Mouse (Mus musculus) MEL (cell line): Measurements from ENCODE around the gene Nos3. TPM values are rescaled to one million over a fixed set of nuclear protein-coding genes. Genes with fewer than 3 reads are reported as not detected.
A peak's percentile ranks its signal among the peaks of the same experiment; 100 is the strongest.

Source experiments
- DNase-seq: peaks from one replicate; pipeline ENCODE4 v3.0.0; 2011; ENCODE audit warnings: low read depth, low spot score
- H3K27ac ChIP-seq: 2 replicates; pipeline ENCODE4 v1.5.1; 2012; ENCODE audit warnings: low read depth, mild to moderate bottlenecking, control low read depth, low read length, moderate library complexity; ENCODE audit not compliant: control insufficient read depth
- H3K27me3 ChIP-seq, 2 experiments: fragments of 150-350 bp in 1 of 2; sonication (generic) in 1 of 2; 2 replicates each; pipeline ENCODE4 v1.6.1; 2012; ENCODE audit warnings: low read length in 2 of 2, mild to moderate bottlenecking in 2 of 2, improper control_type of control experiment in 1 of 2, moderate library complexity in 1 of 2; ENCODE audit not compliant: insufficient read depth in 2 of 2, control insufficient read depth in 1 of 2
- H3K36me3 ChIP-seq, 2 experiments: 2 replicates each; pipeline ENCODE4 v1.6.1; 2012 to 2014; ENCODE audit warnings: low read length in 2 of 2, improper control_type of control experiment in 1 of 2, inconsistent platforms in 1 of 2, mild to moderate bottlenecking in 1 of 2; ENCODE audit not compliant: insufficient read depth in 2 of 2, control insufficient read depth in 1 of 2
- H3K4me1 ChIP-seq, 2 experiments: fragments of 150-350 bp in 1 of 2; sonication (generic) in 1 of 2; 2 replicates each; pipeline ENCODE4 v1.6.1; 2012; ENCODE audit warnings: low read length in 2 of 2, improper control_type of control experiment in 1 of 2, mild to moderate bottlenecking in 1 of 2; ENCODE audit not compliant: insufficient read depth in 2 of 2, control insufficient read depth in 1 of 2
- H3K4me3 ChIP-seq, 2 experiments: fragments of 150-350 bp in 1 of 2; sonication (generic) in 1 of 2; 2 replicates each; pipeline ENCODE4 v1.5.1; 2012; ENCODE audit warnings: low read depth in 2 of 2, low read length in 2 of 2, mild to moderate bottlenecking in 2 of 2, moderate library complexity in 2 of 2, control low read depth in 1 of 2, improper control_type of control experiment in 1 of 2; ENCODE audit not compliant: control insufficient read depth in 1 of 2, insufficient read depth in 1 of 2
- H3K79me2 ChIP-seq: 2 replicates; pipeline ENCODE4 v1.6.1; 2012; ENCODE audit warnings: mild to moderate bottlenecking, low read length, moderate library complexity; ENCODE audit not compliant: control insufficient read depth, poor library complexity, insufficient read depth
- H3K9ac ChIP-seq: 2 replicates; pipeline ENCODE4 v1.6.1; 2012; ENCODE audit warnings: low read depth, mild to moderate bottlenecking, control low read depth, low read length, moderate library complexity; ENCODE audit not compliant: control insufficient read depth, poor library complexity, severe bottlenecking
- H3K9me3 ChIP-seq: fragments of 150-350 bp; sonication (generic); replicated peaks from 2 replicates; pipeline ENCODE4 v1.6.1; 2012; ENCODE audit warnings: mild to moderate bottlenecking, low read length, improper control_type of control experiment, moderate library complexity; ENCODE audit not compliant: insufficient read depth
- CHD1 ChIP-seq: IDR thresholded peaks from 2 replicates; pipeline ENCODE4 v1.6.1; 2012; ENCODE audit warnings: low read depth, mild to moderate bottlenecking, inconsistent platforms, low read length, improper control_type of control experiment
- CTCF ChIP-seq, 3 experiments: IDR thresholded peaks in 2 of 3; conservative IDR thresholded peaks in 1 of 3; 2 replicates each; pipeline ENCODE4 v1.5.1; 2011 to 2012; ENCODE audit warnings: low read length in 3 of 3, low read depth in 2 of 3, mild to moderate bottlenecking in 2 of 3, improper control_type of control experiment in 1 of 3, inconsistent platforms in 1 of 3, mixed read lengths in 1 of 3, moderate library complexity in 1 of 3; ENCODE audit not compliant: control insufficient read depth in 1 of 3, insufficient read depth in 1 of 3, poor library complexity in 1 of 3, severe bottlenecking in 1 of 3
- E2F4 ChIP-seq: IDR thresholded peaks from 2 replicates; pipeline ENCODE4 v1.6.1; 2011; ENCODE audit warnings: low read depth, low read length, improper control_type of control experiment, borderline replicate concordance
- ELF1 ChIP-seq: IDR thresholded peaks from 2 replicates; pipeline ENCODE4 v1.6.1; 2014; ENCODE audit warnings: low read depth, mild to moderate bottlenecking, inconsistent platforms, low read length, improper control_type of control experiment, moderate library complexity
- EP300 ChIP-seq, 2 experiments: IDR thresholded peaks; 2 replicates each; pipeline ENCODE4 v1.6.1; 2011; ENCODE audit warnings: improper control_type of control experiment in 2 of 2, low read length in 2 of 2, low read depth in 1 of 2, mild to moderate bottlenecking in 1 of 2
- GABPA ChIP-seq: IDR thresholded peaks from 2 replicates; pipeline ENCODE4 v1.6.1; 2012; ENCODE audit warnings: low read depth, mild to moderate bottlenecking, inconsistent platforms, low read length, improper control_type of control experiment, moderate library complexity
- GATA1 ChIP-seq: IDR thresholded peaks from 2 replicates; pipeline ENCODE4 v1.6.1; 2011; ENCODE audit warnings: low read depth, low read length, improper control_type of control experiment
- HCFC1 ChIP-seq: IDR thresholded peaks from 2 replicates; pipeline ENCODE4 v1.6.1; 2012; ENCODE audit warnings: low read depth, mild to moderate bottlenecking, inconsistent platforms, low read length, improper control_type of control experiment, moderate library complexity
- JUND ChIP-seq: IDR thresholded peaks from 2 replicates; pipeline ENCODE4 v1.6.1; 2011; ENCODE audit warnings: low read depth, mild to moderate bottlenecking, improper control_type of control experiment, low read length
- KAT2A ChIP-seq: conservative IDR thresholded peaks from 2 replicates; pipeline ENCODE4 v1.6.1; 2012; ENCODE audit warnings: low read depth, low read length, improper control_type of control experiment, inconsistent platforms
- MAFK ChIP-seq: IDR thresholded peaks from 2 replicates; pipeline ENCODE4 v1.6.1; 2011; ENCODE audit warnings: low read depth, mild to moderate bottlenecking, low read length, improper control_type of control experiment, borderline replicate concordance
- MAX ChIP-seq: IDR thresholded peaks from 2 replicates; pipeline ENCODE4 v1.6.1; 2011; ENCODE audit warnings: low read length, improper control_type of control experiment
- MAZ ChIP-seq: IDR thresholded peaks from 2 replicates; pipeline ENCODE4 v1.6.1; 2012; ENCODE audit warnings: low read depth, mild to moderate bottlenecking, inconsistent platforms, low read length, improper control_type of control experiment
- MYB ChIP-seq: IDR thresholded peaks from 2 replicates; pipeline ENCODE4 v1.6.1; 2011; ENCODE audit warnings: mild to moderate bottlenecking, low read depth, low read length, improper control_type of control experiment
- MYC ChIP-seq: IDR thresholded peaks from 2 replicates; pipeline ENCODE4 v1.6.1; 2011; ENCODE audit warnings: low read depth, mild to moderate bottlenecking, low read length, improper control_type of control experiment, moderate library complexity
- NELFE ChIP-seq: IDR thresholded peaks from 2 replicates; pipeline ENCODE4 v1.6.1; 2011; ENCODE audit warnings: low read depth, low read length, improper control_type of control experiment
- NRF1 ChIP-seq: IDR thresholded peaks from 2 replicates; pipeline ENCODE4 v1.6.1; 2014; ENCODE audit warnings: low read depth, mild to moderate bottlenecking, inconsistent platforms, low read length, improper control_type of control experiment, moderate library complexity; ENCODE audit not compliant: poor library complexity, insufficient read depth, severe bottlenecking
- POLR2A ChIP-seq, 2 experiments: IDR thresholded peaks; 2 replicates each; pipeline ENCODE4 v1.6.1; 2011 to 2012; ENCODE audit warnings: low read length in 2 of 2, mild to moderate bottlenecking in 2 of 2, control low read depth in 1 of 2, improper control_type of control experiment in 1 of 2, low read depth in 1 of 2, moderate library complexity in 1 of 2; ENCODE audit not compliant: control insufficient read depth in 1 of 2, insufficient read depth in 1 of 2, poor library complexity in 1 of 2
- POLR2AphosphoS2 ChIP-seq: IDR thresholded peaks from 2 replicates; pipeline ENCODE4 v1.6.1; 2011; ENCODE audit warnings: low read length, improper control_type of control experiment
- POLR2AphosphoS5 ChIP-seq: IDR thresholded peaks from 2 replicates; pipeline ENCODE4 v1.6.1; 2012; ENCODE audit warnings: low read depth, borderline replicate concordance, mild to moderate bottlenecking, inconsistent platforms, low read length, moderate library complexity, mixed read lengths
- RCOR1 ChIP-seq: IDR thresholded peaks from 2 replicates; pipeline ENCODE4 v1.6.1; 2012; ENCODE audit warnings: low read depth, mild to moderate bottlenecking, inconsistent platforms, low read length, improper control_type of control experiment
- SIN3A ChIP-seq: IDR thresholded peaks from 2 replicates; pipeline ENCODE4 v1.6.1; 2012; ENCODE audit warnings: low read length, improper control_type of control experiment, inconsistent platforms
- TAL1 ChIP-seq: IDR thresholded peaks from 2 replicates; pipeline ENCODE4 v1.6.1; 2012; ENCODE audit warnings: mild to moderate bottlenecking, inconsistent platforms, low read length, moderate library complexity, mixed read lengths
- TBP ChIP-seq: IDR thresholded peaks from 2 replicates; pipeline ENCODE4 v1.8.0; 2011; ENCODE audit warnings: low read depth, low read length, improper control_type of control experiment
- TCF12 ChIP-seq: IDR thresholded peaks from 2 replicates; pipeline ENCODE4 v1.6.1; 2014; ENCODE audit warnings: low read depth, mild to moderate bottlenecking, inconsistent platforms, low read length, improper control_type of control experiment, moderate library complexity
- UBTF ChIP-seq: IDR thresholded peaks from 2 replicates; pipeline ENCODE4 v1.6.1; 2012; ENCODE audit warnings: low read depth, mild to moderate bottlenecking, inconsistent platforms, low read length, improper control_type of control experiment, moderate library complexity, borderline replicate concordance; ENCODE audit not compliant: insufficient read depth
- USF2 ChIP-seq, 2 experiments: IDR thresholded peaks; 2 replicates each; pipeline ENCODE4 v1.6.1; 2011 to 2012; ENCODE audit warnings: improper control_type of control experiment in 2 of 2, low read length in 2 of 2, borderline replicate concordance in 1 of 2, inconsistent platforms in 1 of 2, low read depth in 1 of 2, mild to moderate bottlenecking in 1 of 2; ENCODE audit not compliant: insufficient read depth in 1 of 2
- ZC3H11A ChIP-seq: IDR thresholded peaks from 2 replicates; pipeline ENCODE4 v1.6.1; 2012; ENCODE audit warnings: low read depth, mild to moderate bottlenecking, inconsistent platforms, low read length, improper control_type of control experiment
- ZKSCAN1 ChIP-seq: IDR thresholded peaks from 2 replicates; pipeline ENCODE4 v1.6.1; 2012; ENCODE audit warnings: low read depth, mild to moderate bottlenecking, inconsistent platforms, low read length, improper control_type of control experiment, moderate library complexity
- ZMIZ1 ChIP-seq: IDR thresholded peaks from 2 replicates; pipeline ENCODE4 v1.6.1; 2012; ENCODE audit warnings: low read depth, mild to moderate bottlenecking, inconsistent platforms, low read length, improper control_type of control experiment, moderate library complexity
- ZNF384 ChIP-seq: IDR thresholded peaks from 2 replicates; pipeline ENCODE4 v1.6.1; 2012; ENCODE audit warnings: low read depth, mild to moderate bottlenecking, inconsistent platforms, low read length, improper control_type of control experiment
- polyA plus RNA-seq, 2 experiments: library from polyadenylated mRNA; stranded (reverse) in 1 of 2; unstranded in 1 of 2; fragments of >175 nt in 1 of 2; fragments of >200 nt in 1 of 2; gene quantifications; 2 replicates each; pipeline versions ENCODE4 v1.2.1 to v1.2.4; 2012; ENCODE audit warnings: low replicate concordance in 2 of 2, low read depth in 1 of 2; ENCODE audit not compliant: insufficient read length in 2 of 2, insufficient read depth in 1 of 2, missing spikeins in 1 of 2
- total RNA-seq: library from RNA; depleted of rRNA; stranded (reverse); fragments of 300-350 nt; gene quantifications from 2 replicates; pipeline ENCODE4 v1.2.3, GENCODE M21; 2012

Gene Nos3
- total and polyA plus RNA-seq, 3 experiments: 3.9 to 6.2 TPM; not detected in 1

DNA sequence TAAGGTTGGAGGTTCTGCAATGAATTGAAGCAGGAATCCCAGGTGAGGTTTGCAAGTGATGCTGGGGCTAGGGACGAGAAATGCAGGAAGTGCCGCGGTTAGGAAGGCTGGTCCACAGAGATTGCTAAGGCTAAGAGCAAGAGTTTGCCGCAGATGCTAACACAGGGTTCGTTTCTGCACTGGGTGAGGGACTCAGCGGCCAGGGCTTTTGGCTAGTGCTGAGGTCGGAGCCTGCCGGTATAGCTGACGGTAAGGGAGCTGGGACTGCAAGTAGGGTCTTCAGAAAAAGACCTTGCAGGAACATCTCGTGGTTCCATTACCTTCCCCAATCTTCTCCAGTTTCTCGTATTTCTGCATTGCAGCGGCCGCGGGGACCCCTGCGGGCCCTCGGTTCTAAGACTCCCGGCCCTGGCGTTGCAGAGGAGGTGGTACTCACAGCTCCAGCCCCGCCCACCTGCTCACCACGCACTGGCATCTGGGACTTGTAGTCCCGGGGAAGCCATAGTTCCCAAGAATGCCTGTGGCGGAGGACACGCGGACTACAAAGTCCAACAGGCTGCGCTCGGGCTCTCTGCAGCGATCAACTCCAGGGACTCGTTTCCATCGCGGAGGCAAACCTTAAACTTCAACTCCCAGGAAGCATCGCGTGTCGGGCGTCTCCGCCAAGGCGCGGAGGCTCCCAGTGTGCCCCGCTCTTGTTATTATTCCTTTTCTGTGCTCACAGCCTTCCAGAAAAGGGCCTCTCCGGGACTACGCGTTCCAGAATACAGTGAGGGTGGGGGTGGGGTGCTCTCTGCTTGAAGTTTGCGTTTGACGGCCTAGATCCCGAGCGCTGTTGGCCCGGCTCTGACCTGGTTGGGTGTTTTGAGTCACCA is 58.8 kb downstream of the Nos3 start, which contains the start of the genes Cdk5 and Slc4a2 (continued):
- peak; percentile 84 for TF ChIP-seq TBP
- peak; percentile 85 for TF ChIP-seq MAZ
- peak; percentile 76 for TF ChIP-seq NELFE
- TF ChIP-seq MYC: peak; percentile 95
- TF ChIP-seq, all 39 proteins: peak for 25

DNA sequence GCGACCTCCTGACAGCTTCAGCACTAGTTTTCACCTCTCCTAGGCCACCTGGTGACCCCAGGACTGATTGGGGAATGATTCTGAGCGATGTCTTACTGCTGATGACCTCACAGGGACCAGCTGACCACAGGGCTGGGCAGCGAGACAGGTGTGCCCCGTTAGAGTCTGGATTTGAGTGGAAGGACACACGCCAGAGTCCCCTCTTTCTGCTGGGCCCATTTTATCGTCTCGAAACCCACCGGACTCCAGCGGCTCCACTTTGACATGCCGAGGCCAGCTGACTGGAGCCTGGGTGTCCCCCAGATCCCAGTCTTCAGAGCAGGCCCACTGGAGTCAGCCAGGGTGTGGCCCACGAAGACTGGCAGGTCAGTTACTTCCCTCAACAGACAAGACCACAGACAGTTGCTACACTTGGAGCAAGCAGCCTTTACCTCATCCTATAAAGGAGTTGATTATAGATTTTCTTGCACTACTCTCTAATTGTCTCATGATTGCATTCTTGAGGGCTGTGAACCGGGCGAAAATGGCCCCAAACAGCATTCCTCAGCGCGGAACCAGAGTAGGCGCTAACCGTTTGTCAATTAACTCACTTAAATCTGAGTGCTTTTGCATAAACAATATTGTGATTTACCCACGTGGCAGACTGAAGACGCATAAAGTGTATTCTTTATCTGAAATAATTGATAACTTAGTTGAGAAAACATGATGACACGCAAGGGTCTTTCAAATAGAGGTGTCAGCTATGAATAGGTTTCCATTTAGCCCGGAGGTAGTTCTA is 59.6 kb downstream of the Nos3 start:
- H3K79me2 ChIP-seq: peaks cover 14% of the 10 kb centered on the region
- H3K4me1 ChIP-seq: peaks cover 6 to 22% of the 10 kb centered on the region in 2 experiments
- H3K27me3 ChIP-seq: no peaks in the 10 kb centered on the region
- H3K27ac ChIP-seq: peak overlapping the region; percentile 60
- H3K9ac ChIP-seq: peak overlapping the region; percentile 78
- H3K4me3 ChIP-seq: peak overlapping the region; percentile 59 to 70
- peaks cover 0 to 17% of the 10 kb centered on the region in 2 experiments; a peak in 2 of 4 replicates for H3K36me3 ChIP-seq
- DNase-seq: peak; percentile 71
- no peaks in the 10 kb centered on the region for H3K9me3 ChIP-seq
- TF ChIP-seq GATA1 (no peak), ZKSCAN1 (no peak), POLR2A (IDR thresholded peaks at IDR 0.05; ENCODE audit: control insufficient read depth in 1 of 2, insufficient read depth in 1 of 2, low read depth in 1 of 2, low read length in 2 of 2, poor library complexity in 1 of 2) (peak in 1 of 2 experiments; percentile 54; a peak in 2 of 4 replicates), JUND (no peak), SIN3A (peak; percentile 75), POLR2AphosphoS2 (peak; percentile 55), MAFK (no peak), UBTF (no peak), CTCF (IDR thresholded peaks at IDR 0.05 in 2 of 3, conservative IDR thresholded peaks at IDR 0.05 in 1 of 3; ENCODE audit: control insufficient read depth in 1 of 3, insufficient read depth in 1 of 3, low read depth in 2 of 3, low read length in 3 of 3, poor library complexity in 1 of 3, severe bottlenecking in 1 of 3) (no peak), ZNF384 (no peak), MAZ (0 out of 2 replicates have a peak, but pooled peaks have one; percentile 19), NRF1 (no peak), MYB (peak; percentile 62; the same call in 1 of the 2 replicates), ZMIZ1 (peak; percentile 30; the same call in 1 of the 2 replicates), EP300 (IDR thresholded peaks at IDR 0.05; ENCODE audit: low read depth in 1 of 2, low read length in 2 of 2) (no peak; a peak in 1 of 4 replicates), RCOR1 (peak; percentile 46; the same call in 1 of the 2 replicates), MAX (peak; percentile 67; the same call in 1 of the 2 replicates), TCF12 (no peak), CHD1 (no peak), POLR2AphosphoS5 (no peak), ELF1 (no peak), KAT2A (no peak), USF2 (IDR thresholded peaks at IDR 0.05; ENCODE audit: borderline replicate concordance in 1 of 2, insufficient read depth in 1 of 2, low read depth in 1 of 2, low read length in 2 of 2) (0 out of 4 replicates have a peak, but pooled peaks of 1 of the 2 experiments have one; percentile 17), E2F4 (no peak), GABPA (no peak), TAL1 (no peak), ZC3H11A (no peak), MYC (peak; percentile 85), NELFE (no peak; the same call in 1 of the 2 replicates), HCFC1 (no peak)
